Mouse (Mus musculus) left cerebral cortex, postnatal 25 days (tissue): ENCODE data around the gene Zfp931. TPM values are rescaled to one million over a fixed set of nuclear protein-coding genes. Genes with fewer than 3 reads are reported as not detected.
"Not testable (repeated sequence)": the region's sequence is repeated elsewhere in the genome, so short reads cannot be mapped to it uniquely, and the experiment has no call there.

Experiments
- DNase-seq, 2 experiments: peaks; one replicate each; pipeline ENCODE4 v3.0.0; 2022; ENCODE audit warnings: low spot score in 2 of 2, mixed read lengths in 1 of 2
- intact Hi-C: fragments of 180-260 bp; cut with DNase I; formaldehyde crosslinking; loops from one replicate; pipeline ENCODE4 v1.15.1; 2025
- total RNA-seq, 2 experiments: library from RNA; stranded (reverse); gene quantifications; 2 replicates each; pipeline ENCODE4 v1.2.3; 2021

Zfp931 gene
- 10 to 100 TPM; 22.6 to 23.7 TPM for total RNA-seq

GRCm38 (mm10) chr2:178078166-178078717, at the start of gene Zfp931:
Zfp931 (minus strand) TSS chr2:178078476.
- intact Hi-C loops: not testable (repeated sequence)
- DNase-seq: peak in 1 of 2 experiments; percentile 34

- no peak for DNase-seq
- intact Hi-C loops: no loop called here
Observed at GRCm38 (mm10) chr2:178126041-178126820, 48.0 kb upstream of the Zfp931 start.

GRCm38 (mm10) chr2:178125427-178125826, 47.2 kb upstream of the Zfp931 start:
- intact Hi-C loops: no loop called here
- no peak for DNase-seq

- no peak for DNase-seq
- intact Hi-C loops: no loop called here
Observed at GRCm38 (mm10) chr2:178123466-178123865, 45.2 kb upstream of the Zfp931 start.

GRCm38 (mm10) chr2:178121946-178122665, 43.8 kb upstream of the Zfp931 start:
- DNase-seq: no peak
- intact Hi-C loops: no loop called here

- intact Hi-C loops: no loop called here
- no peak for DNase-seq
Observed at GRCm38 (mm10) chr2:178121375-178121688, 43.1 kb upstream of the Zfp931 start.

GRCm38 (mm10) chr2:178120651-178121374, 42.5 kb upstream of the Zfp931 start:
- intact Hi-C loops: no loop called here

GRCm38 (mm10) chr2:178120356-178120645, 42.0 kb upstream of the Zfp931 start:
- intact Hi-C loops: no loop called here
- DNase-seq: no peak

More at GRCm38 (mm10) chr2:178120651-178121374, 42.5 kb upstream of the Zfp931 start:
- no peak for DNase-seq

GRCm38 (mm10) chr2:178119561-178120355, 41.5 kb upstream of the Zfp931 start:
- no peak for DNase-seq
- intact Hi-C loops: loop anchor here (2.0 kb wide), 1 partner anchor 17 kb away; no protein-coding TSS in a partner anchor

GRCm38 (mm10) chr2:178118801-178119560, 40.7 kb upstream of the Zfp931 start, which contains the start of gene Phactr3:
Phactr3 (plus strand) TSS chr2:178118975.
- DNase-seq: no peak
- intact Hi-C loops: loop anchor here (2.0 kb wide), 1 partner anchor 16 kb away; no protein-coding TSS in a partner anchor

- intact Hi-C loops: loop anchor here (2.0 kb wide), 1 partner anchor 15 kb away; no protein-coding TSS in a partner anchor
- DNase-seq: peak; percentile 68 to 79
Observed at GRCm38 (mm10) chr2:178117946-178118345, 39.7 kb upstream of the Zfp931 start.

- DNase-seq: peak; percentile 66 to 84
- intact Hi-C loops: loop anchor here (2.0 kb wide), 1 partner anchor 17 kb away; the partner anchor contains the start of gene Phactr3
Observed at GRCm38 (mm10) chr2:178101957-178102356, 23.7 kb upstream of the Zfp931 start.

GRCm38 (mm10) chr2:178098021-178098420, 19.7 kb upstream of the Zfp931 start:
- peak; percentile 74 to 80 for DNase-seq
- intact Hi-C loops: loop anchor here (5.0 kb wide), 1 partner anchor 239 kb away; no protein-coding TSS in a partner anchor

GRCm38 (mm10) chr2:178089586-178089985, 11.3 kb upstream of the Zfp931 start:
- DNase-seq: no peak
- intact Hi-C loops: no loop called here

GRCm38 (mm10) chr2:178058195-178058594, 20.1 kb downstream of the Zfp931 start:
- DNase-seq: peak; percentile 40 to 43
- intact Hi-C loops: no loop called here

GRCm38 (mm10) chr2:178027601-178028000, 50.7 kb downstream of the Zfp931 start:
- intact Hi-C loops, DNase-seq: not testable (repeated sequence)

GRCm38 (mm10) chr2:178023861-178024260, 54.4 kb downstream of the Zfp931 start:
- DNase-seq: peak in 1 of 2 experiments; percentile 12
- intact Hi-C loops: not testable (repeated sequence)

- DNase-seq: peak; percentile 42 to 78
- intact Hi-C loops: not testable (repeated sequence)
Observed at GRCm38 (mm10) chr2:178023011-178023611, 55.2 kb downstream of the Zfp931 start, which contains the start of gene Zfp971. Zfp971 (plus strand) TSS chr2:178023284.
